Mouse (Mus musculus) neural tube, embryonic 13.5 days (tissue): ENCODE data around the gene Flt3. TPM values are rescaled to one million over a fixed set of nuclear protein-coding genes. Genes with fewer than 3 reads are reported as not detected.

Source experiments
- ATAC-seq: fragments of 200-750 bp; cut with Nextera tagmentation; 2 replicates; pipeline ENCODE4 v1.8.0; 2017; ENCODE audit warnings: low read depth, mild to moderate bottlenecking, moderate TSS enrichment, moderate library complexity
- H3K27ac ChIP-seq: fragments of 300-500 bp; sonication (generic); replicated peaks from 2 replicates; pipeline ENCODE4 v1.5.1; 2015; ENCODE audit warnings: moderate library complexity, mild to moderate bottlenecking, inconsistent platforms
- H3K27me3 ChIP-seq: fragments of 300-500 bp; sonication (generic); 2 replicates; pipeline ENCODE4 v1.6.1; 2015; ENCODE audit warnings: mild to moderate bottlenecking, inconsistent platforms
- H3K36me3 ChIP-seq: fragments of 300-500 bp; sonication (generic); 2 replicates; pipeline ENCODE4 v1.6.1; 2015; ENCODE audit warnings: mild to moderate bottlenecking, inconsistent platforms
- H3K4me1 ChIP-seq: fragments of 300-500 bp; sonication (generic); replicated peaks from 2 replicates; pipeline ENCODE4 v1.6.1; 2015; ENCODE audit warnings: inconsistent platforms
- H3K4me2 ChIP-seq: fragments of 300-500 bp; sonication (generic); 2 replicates; pipeline ENCODE4 v1.6.1; 2015; ENCODE audit warnings: inconsistent platforms, mild to moderate bottlenecking, moderate library complexity
- H3K4me3 ChIP-seq: fragments of 300-500 bp; sonication (generic); 2 replicates; pipeline ENCODE4 v1.5.1; 2015; ENCODE audit warnings: mild to moderate bottlenecking, inconsistent platforms
- H3K9ac ChIP-seq: fragments of 300-500 bp; sonication (generic); 2 replicates; pipeline ENCODE4 v1.6.1; 2015; ENCODE audit warnings: moderate library complexity, mild to moderate bottlenecking, inconsistent platforms
- H3K9me3 ChIP-seq: fragments of 300-500 bp; sonication (generic); 2 replicates; pipeline ENCODE4 v1.6.1; 2016; ENCODE audit warnings: inconsistent platforms
- WGBS: fragments of 180-500 bp; shearing (Covaris S2); methylation state at CpG from one replicate; pipeline ENCODE4 v1.1.7; 2015; 5-methylcytosine and 5-hydroxymethylcytosine counted together
- polyA plus RNA-seq: library from polyadenylated mRNA; unstranded; fragments of >200 nt; fragmentation: Nextera tagmentation; extraction: Ambion mirVana; gene quantifications from 2 replicates; pipeline ENCODE4 v1.2.1, GENCODE M21; 2015

Gene Flt3
- polyA plus RNA-seq, 1 experiment from 2014 or later: 0.64 TPM

- peak overlapping the region; percentile 89 for H3K4me2 ChIP-seq
- 26% methylated on average over 11 of the region's 11 CpGs for WGBS
- peak overlapping the region; percentile 50; the same call in 1 of the 2 replicates for H3K4me3 ChIP-seq
- no peaks in the 10 kb centered on the region for H3K9me3 ChIP-seq
- H3K9ac ChIP-seq: 0 out of 2 replicates have a peak overlapping the region, but pooled peaks have one; percentile 67
- H3K4me1 ChIP-seq: peaks cover 17% of the 10 kb centered on the region
- H3K36me3 ChIP-seq: no peaks in the 10 kb centered on the region
- H3K27ac ChIP-seq: no peak overlapping the region
- no peak for ATAC-seq
- H3K27me3 ChIP-seq: peaks cover 55% of the 10 kb centered on the region
These were observed 735 bp upstream of the Flt3 start for GRCm38 (mm10) chr5:147401024-147401423.

GRCm38 (mm10) chr5:147400505-147400979 is 253 bp upstream of the Flt3 start:
- WGBS: 1% methylated on average over 17 of the region's 17 CpGs
- Histone ChIP-seq H3K27me3 (peaks cover 55% of the 10 kb centered on the region), H3K4me3 (peak overlapping the region; percentile 50), H3K36me3 (no peaks in the 10 kb centered on the region), H3K4me1 (peaks cover 17% of the 10 kb centered on the region), H3K4me2 (peak overlapping the region; percentile 89), H3K27ac (no peak overlapping the region), H3K9me3 (no peaks in the 10 kb centered on the region), H3K9ac (peak overlapping the region; percentile 67)
- 0 out of 2 replicates have a peak, but pooled peaks have one; percentile 25 for ATAC-seq

- Histone ChIP-seq H3K27ac (no peak overlapping the region), H3K4me1 (peaks cover 4% of the 10 kb centered on the region), H3K9ac (no peak overlapping the region), H3K27me3 (peaks cover 32% of the 10 kb centered on the region), H3K4me3 (no peak overlapping the region), H3K9me3 (no peaks in the 10 kb centered on the region), H3K4me2 (no peak overlapping the region), H3K36me3 (no peaks in the 10 kb centered on the region)
- ATAC-seq: no peak
- 35% methylated on average over 1 of the region's 1 CpGs for WGBS
These were observed 5.2 kb downstream of the Flt3 start for GRCm38 (mm10) chr5:147395050-147395449.

- WGBS: 92% methylated on average over 12 of the region's 12 CpGs
- no peak overlapping the region for H3K9ac ChIP-seq
- no peaks in the 10 kb centered on the region for H3K36me3 ChIP-seq
- peaks cover 9% of the 10 kb centered on the region; the same call in 1 of the 2 replicates for H3K27me3 ChIP-seq
- no peaks in the 10 kb centered on the region for H3K9me3 ChIP-seq
- H3K27ac ChIP-seq: no peak overlapping the region
- no peak overlapping the region for H3K4me2 ChIP-seq
- no peak overlapping the region for H3K4me3 ChIP-seq
- H3K4me1 ChIP-seq: no peaks in the 10 kb centered on the region
- no peak for ATAC-seq
These were observed 7.5 kb downstream of the Flt3 start for GRCm38 (mm10) chr5:147392667-147393213.

- H3K27me3 ChIP-seq: no peaks in the 10 kb centered on the region
- ATAC-seq: no peak
- no peak overlapping the region for H3K4me2 ChIP-seq
- no peaks in the 10 kb centered on the region for H3K9me3 ChIP-seq
- H3K36me3 ChIP-seq: no peaks in the 10 kb centered on the region
- H3K9ac ChIP-seq: no peak overlapping the region
- no peak overlapping the region for H3K4me3 ChIP-seq
- H3K27ac ChIP-seq: no peak overlapping the region
- no peaks in the 10 kb centered on the region for H3K4me1 ChIP-seq
- 65% methylated on average over 2 of the region's 2 CpGs for whole genome bisulfite sequencing
These were observed 9.5 kb downstream of the Flt3 start for GRCm38 (mm10) chr5:147390772-147391171.

GRCm38 (mm10) chr5:147389052-147389451 is 11.2 kb downstream of the Flt3 start:
- WGBS: 83% methylated on average over 5 of the region's 5 CpGs
- H3K4me2 ChIP-seq: no peak overlapping the region
- H3K4me1 ChIP-seq: no peaks in the 10 kb centered on the region
- no peaks in the 10 kb centered on the region for H3K9me3 ChIP-seq
- no peak overlapping the region for H3K4me3 ChIP-seq
- H3K9ac ChIP-seq: no peak overlapping the region
- ATAC-seq: no peak
- H3K27me3 ChIP-seq: no peaks in the 10 kb centered on the region
- no peaks in the 10 kb centered on the region for H3K36me3 ChIP-seq
- H3K27ac ChIP-seq: no peak overlapping the region

GRCm38 (mm10) chr5:147388376-147389008 is 11.8 kb downstream of the Flt3 start:
- Histone ChIP-seq H3K27me3 (no peaks in the 10 kb centered on the region), H3K9me3 (no peaks in the 10 kb centered on the region), H3K4me1 (no peaks in the 10 kb centered on the region), H3K4me2 (no peak overlapping the region), H3K9ac (no peak overlapping the region), H3K36me3 (no peaks in the 10 kb centered on the region), H3K4me3 (no peak overlapping the region), H3K27ac (no peak overlapping the region)
- ATAC-seq: no peak
- WGBS: 83% methylated on average over 9 of the region's 9 CpGs

- Histone ChIP-seq H3K4me2 (no peak overlapping the region), H3K36me3 (no peaks in the 10 kb centered on the region), H3K27me3 (no peaks in the 10 kb centered on the region), H3K4me1 (no peaks in the 10 kb centered on the region), H3K27ac (no peak overlapping the region), H3K9ac (no peak overlapping the region), H3K4me3 (no peak overlapping the region), H3K9me3 (no peaks in the 10 kb centered on the region)
- no peak for ATAC-seq
- 83% methylated on average over 13 of the region's 13 CpGs for WGBS
These were observed 13.4 kb downstream of the Flt3 start for GRCm38 (mm10) chr5:147386865-147387264.

- no peaks in the 10 kb centered on the region for H3K27me3 ChIP-seq
- no peaks in the 10 kb centered on the region for H3K4me1 ChIP-seq
- H3K36me3 ChIP-seq: no peaks in the 10 kb centered on the region
- no peak overlapping the region for H3K9ac ChIP-seq
- H3K4me3 ChIP-seq: no peak overlapping the region
- H3K9me3 ChIP-seq: 0 out of 2 replicates have a peak, but pooled peaks cover 3% of the 10 kb centered on the region
- WGBS: 91% methylated on average over 10 of the region's 10 CpGs
- H3K27ac ChIP-seq: no peak overlapping the region
- H3K4me2 ChIP-seq: no peak overlapping the region
- ATAC-seq: no peak
These were observed 18.9 kb downstream of the Flt3 start for GRCm38 (mm10) chr5:147381396-147381795.

- Histone ChIP-seq H3K4me1 (no peaks in the 10 kb centered on the region), H3K4me3 (no peak overlapping the region), H3K9ac (no peak overlapping the region), H3K27me3 (no peaks in the 10 kb centered on the region), H3K9me3 (0 out of 2 replicates have a peak, but pooled peaks cover 3% of the 10 kb centered on the region), H3K27ac (no peak overlapping the region), H3K36me3 (no peaks in the 10 kb centered on the region), H3K4me2 (no peak overlapping the region)
- WGBS: 89% methylated on average over 3 of the region's 3 CpGs
- ATAC-seq: no peak
These were observed 20.8 kb downstream of the Flt3 start for GRCm38 (mm10) chr5:147379481-147379880.

GRCm38 (mm10) chr5:147370276-147370675 is 30.0 kb downstream of the Flt3 start:
- no peaks in the 10 kb centered on the region for H3K36me3 ChIP-seq
- no peaks in the 10 kb centered on the region for H3K27me3 ChIP-seq
- H3K9ac ChIP-seq: no peak overlapping the region
- 78% methylated on average over 8 of the region's 8 CpGs for WGBS
- no peak overlapping the region for H3K27ac ChIP-seq
- H3K4me1 ChIP-seq: no peaks in the 10 kb centered on the region
- H3K4me2 ChIP-seq: no peak overlapping the region
- no peak for ATAC-seq
- H3K9me3 ChIP-seq: no peaks in the 10 kb centered on the region
- no peak overlapping the region for H3K4me3 ChIP-seq

GRCm38 (mm10) chr5:147368221-147368620 is 32.1 kb downstream of the Flt3 start:
- Histone ChIP-seq H3K4me2 (no peak overlapping the region), H3K4me3 (no peak overlapping the region), H3K36me3 (no peaks in the 10 kb centered on the region), H3K4me1 (no peaks in the 10 kb centered on the region), H3K27me3 (no peaks in the 10 kb centered on the region), H3K9ac (no peak overlapping the region), H3K9me3 (no peaks in the 10 kb centered on the region), H3K27ac (no peak overlapping the region)
- ATAC-seq: no peak
- WGBS: 84% methylated on average over 6 of the region's 6 CpGs
